Mouse (Mus musculus): ENCODE data around the gene Olfr283.

DNA sequence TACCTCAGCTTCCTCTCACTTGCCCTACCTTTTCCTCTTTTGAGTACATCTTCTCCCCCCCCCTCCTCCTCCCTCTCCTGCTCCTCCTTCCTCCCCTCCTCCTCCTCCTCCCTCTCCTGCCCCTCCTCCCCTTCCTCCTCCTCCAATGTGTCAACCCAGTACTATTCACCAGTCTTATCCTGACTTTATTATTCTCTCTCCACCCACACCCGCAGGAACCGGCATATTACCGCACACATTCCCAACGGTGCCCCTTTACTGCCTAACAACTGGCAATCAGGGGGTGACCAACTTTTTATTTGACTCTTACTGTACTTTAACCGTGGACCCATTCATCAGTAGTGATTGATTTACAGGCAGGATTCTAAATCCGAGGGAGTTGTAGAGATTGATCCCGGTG is 44.4 kb upstream of the Olfr283 start:
- no peak for TF ChIP-seq CTCF (IDR thresholded peaks at IDR 0.05; ENCODE audit: insufficient read depth, low read depth, low read length)
- no peak for TF ChIP-seq POLR2A (IDR thresholded peaks at IDR 0.05; ENCODE audit: insufficient read depth, low read depth, low read length)

Measured in olfactory bulb, adult 2 months (tissue).